Comparison of ENCODE assay signal across 8 mouse cellular contexts in the genomic region with DNA sequence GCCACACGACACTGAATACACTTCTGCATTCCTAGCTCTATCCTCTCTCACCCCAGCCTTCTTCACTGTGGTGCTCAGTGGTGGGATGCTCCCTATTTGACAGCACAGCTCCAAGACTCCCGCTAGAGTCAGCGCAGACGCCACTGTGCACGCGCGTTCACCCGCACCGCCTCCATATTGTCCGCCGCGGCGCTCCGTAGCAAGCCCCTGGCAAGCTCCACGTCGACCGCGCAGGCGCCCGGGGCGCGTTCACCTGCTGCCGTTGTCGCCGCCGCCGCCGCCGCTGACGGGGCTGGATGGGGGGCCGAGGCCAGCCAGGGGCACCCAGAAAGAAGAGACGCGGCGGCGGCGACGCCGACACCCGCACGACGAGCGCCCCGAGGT. TPM values are rescaled to one million over a fixed set of nuclear protein-coding genes. Genes with fewer than 3 reads are reported as not detected.
DNase-seq lines count a peak whose midpoint lies in the region; ATAC-seq and TF ChIP-seq lines count a peak whose summit lies in the region.

A gene (plus strand): TSS at position 248 of the 384 bp plus-strand sequence.

- TF ChIP-seq POLR2A in ES-Bruce4 (IDR thresholded peaks at IDR 0.05; ENCODE audit: insufficient read depth, low read length) = no peak

- no peaks in the 10 kb centered on the region for H3K9me3 ChIP-seq in ES-Bruce4 (replicated peaks; ENCODE audit: control insufficient read depth, insufficient read depth, low read length, poor library complexity, severe bottlenecking)
- no peaks in the 10 kb centered on the region for H3K9me3 ChIP-seq in forebrain, embryonic 13.5 days (replicated peaks)
- no peaks in the 10 kb centered on the region for H3K9me3 ChIP-seq in heart, postnatal 0 days (replicated peaks; ENCODE audit: control insufficient read depth, low read length)
- H3K9me3 ChIP-seq in liver, embryonic 15.5 days (replicated peaks) = no peaks in the 10 kb centered on the region
- H3K9me3 ChIP-seq in neural tube, embryonic 12.5 days = no peaks in the 10 kb centered on the region
- H3K9me3 ChIP-seq in stomach, postnatal 0 days (ENCODE audit: control insufficient read depth, low read length) = no peaks in the 10 kb centered on the region

- peak within 1 kb of the TSS; percentile 84 for H3K9ac ChIP-seq in ES-Bruce4 (ENCODE audit: low read depth, poor library complexity, severe bottlenecking)
- H3K9ac ChIP-seq in forebrain, embryonic 13.5 days = peak within 1 kb of the TSS; percentile 95
- peak within 1 kb of the TSS; percentile 91 for H3K9ac ChIP-seq in heart, postnatal 0 days (replicated peaks; ENCODE audit: low read depth, low read length)
- peak within 1 kb of the TSS; percentile 83 for H3K9ac ChIP-seq in liver, embryonic 15.5 days
- H3K9ac ChIP-seq in neural tube, embryonic 12.5 days = peak within 1 kb of the TSS; percentile 89
- peak within 1 kb of the TSS; percentile 94 for H3K9ac ChIP-seq in stomach, postnatal 0 days (ENCODE audit: low read length)

- no peak for TF ChIP-seq CTCF in ES-Bruce4 (IDR thresholded peaks at IDR 0.05; ENCODE audit: low read depth, low read length)
- TF ChIP-seq CTCF in heart, postnatal 0 days (IDR thresholded peaks at IDR 0.05; ENCODE audit: low read depth) = no peak
- no peak for TF ChIP-seq CTCF in stomach, postnatal 0 days (IDR thresholded peaks at IDR 0.05; ENCODE audit: low read depth)

- H3K4me3 ChIP-seq in ES-Bruce4 (ENCODE audit: low read depth, low read length) = peak within 1 kb of the TSS; percentile 94
- peak within 1 kb of the TSS; percentile 88 for H3K4me3 ChIP-seq in forebrain, embryonic 13.5 days
- peak within 1 kb of the TSS; percentile 99 for H3K4me3 ChIP-seq in heart, postnatal 0 days (ENCODE audit: low read depth, low read length)
- H3K4me3 ChIP-seq in liver, embryonic 15.5 days (replicated peaks) = peak within 1 kb of the TSS; percentile 85
- peak within 1 kb of the TSS; percentile 96 for H3K4me3 ChIP-seq in neural tube, embryonic 12.5 days
- peak within 1 kb of the TSS; percentile 97 for H3K4me3 ChIP-seq in stomach, postnatal 0 days (ENCODE audit: low read depth, low read length)

- WGBS in forebrain, embryonic 13.5 days = under 1% methylated on average over 42 of the region's 43 CpGs
- WGBS in heart, postnatal 0 days = under 1% methylated on average over 43 of the region's 43 CpGs
- under 1% methylated on average over 43 of the region's 43 CpGs for WGBS in liver, embryonic 15.5 days (ENCODE audit: insufficient replicate concordance)
- WGBS in neural tube, embryonic 12.5 days = under 1% methylated on average over 43 of the region's 43 CpGs
- WGBS in stomach, postnatal 0 days = 1% methylated on average over 40 of the region's 43 CpGs

- no peak within 1 kb of the TSS for H3K27ac ChIP-seq in ES-Bruce4 (ENCODE audit: insufficient read depth, low read length)
- H3K27ac ChIP-seq in forebrain, embryonic 13.5 days = peak within 1 kb of the TSS; percentile 66
- H3K27ac ChIP-seq in heart, postnatal 0 days (ENCODE audit: low read depth) = peak within 1 kb of the TSS; percentile 84
- peak within 1 kb of the TSS; percentile 72 for H3K27ac ChIP-seq in liver, embryonic 15.5 days (replicated peaks)
- no peak within 1 kb of the TSS; the same call in 1 of the 2 replicates for H3K27ac ChIP-seq in neural tube, embryonic 12.5 days
- H3K27ac ChIP-seq in stomach, postnatal 0 days (replicated peaks) = peak within 1 kb of the TSS; percentile 90

- ATAC-seq in cerebellum, adult (ENCODE audit: insufficient number of reproducible peaks, low FRiP score, low TSS enrichment) = peak; percentile 78
- peak; percentile 97 for ATAC-seq in forebrain, embryonic 13.5 days
- peak; percentile 92 for ATAC-seq in heart, postnatal 0 days (ENCODE audit: insufficient read depth, low read depth)
- peak; percentile 80 for ATAC-seq in liver, embryonic 15.5 days (ENCODE audit: insufficient read depth)
- peak; percentile 89 for ATAC-seq in neural tube, embryonic 12.5 days (ENCODE audit: low FRiP score, low read depth)
- ATAC-seq in stomach, postnatal 0 days (ENCODE audit: low FRiP score, low TSS enrichment) = peak; percentile 90

- peak; percentile 83 for DNase-seq in heart, postnatal 0 days (ENCODE audit: low spot score)
- peak; percentile 93 to 95 for DNase-seq in kidney, postnatal 4 days
- peak; percentile 92 for DNase-seq in stomach, postnatal 0 days (ENCODE audit: low spot score)

- peak within 1 kb of the TSS; percentile 83 for H3K4me2 ChIP-seq in forebrain, embryonic 13.5 days
- H3K4me2 ChIP-seq in heart, postnatal 0 days (ENCODE audit: low read depth, low read length) = peak within 1 kb of the TSS; percentile 93
- H3K4me2 ChIP-seq in liver, embryonic 15.5 days = peak within 1 kb of the TSS; percentile 87
- H3K4me2 ChIP-seq in neural tube, embryonic 12.5 days (replicated peaks) = peak within 1 kb of the TSS; percentile 99
- H3K4me2 ChIP-seq in stomach, postnatal 0 days (replicated peaks; ENCODE audit: low read depth) = peak within 1 kb of the TSS; percentile 95

- peaks cover 2% of the 10 kb centered on the region for H3K4me1 ChIP-seq in ES-Bruce4 (ENCODE audit: control insufficient read depth, insufficient read depth, low read length)
- H3K4me1 ChIP-seq in forebrain, embryonic 13.5 days = peaks cover 34% of the 10 kb centered on the region
- H3K4me1 ChIP-seq in heart, postnatal 0 days (ENCODE audit: control insufficient read depth, insufficient read depth) = peaks cover 31% of the 10 kb centered on the region
- peaks cover 50% of the 10 kb centered on the region for H3K4me1 ChIP-seq in liver, embryonic 15.5 days (replicated peaks)
- H3K4me1 ChIP-seq in neural tube, embryonic 12.5 days = peaks cover 18% of the 10 kb centered on the region
- H3K4me1 ChIP-seq in stomach, postnatal 0 days (replicated peaks; ENCODE audit: control insufficient read depth, insufficient read depth) = 0 out of 2 replicates have a peak, but pooled peaks cover 4% of the 10 kb centered on the region

- peak; percentile 34; the same call in 1 of the 2 replicates for TF ChIP-seq EP300 in ES-Bruce4 (IDR thresholded peaks at IDR 0.05; ENCODE audit: insufficient read depth, low read depth, low read length)
- no peak for TF ChIP-seq EP300 in heart, postnatal 0 days (IDR thresholded peaks at IDR 0.05; ENCODE audit: low read depth)
- no peak for TF ChIP-seq EP300 in stomach, postnatal 0 days (optimal IDR thresholded peaks at IDR 0.05)

- no peaks in the 10 kb centered on the region for H3K36me3 ChIP-seq in ES-Bruce4 (ENCODE audit: control insufficient read depth, insufficient read depth, low read length, poor library complexity, severe bottlenecking)
- H3K36me3 ChIP-seq in forebrain, embryonic 13.5 days (ENCODE audit: poor library complexity, severe bottlenecking) = peaks cover 5% of the 10 kb centered on the region; the same call in 1 of the 2 replicates
- H3K36me3 ChIP-seq in heart, postnatal 0 days (replicated peaks; ENCODE audit: control insufficient read depth, insufficient read depth, low read length) = no peaks in the 10 kb centered on the region
- H3K36me3 ChIP-seq in liver, embryonic 15.5 days (replicated peaks) = 0 out of 2 replicates have a peak, but pooled peaks cover 3% of the 10 kb centered on the region
- no peaks in the 10 kb centered on the region for H3K36me3 ChIP-seq in neural tube, embryonic 12.5 days
- no peaks in the 10 kb centered on the region for H3K36me3 ChIP-seq in stomach, postnatal 0 days (ENCODE audit: control insufficient read depth, insufficient read depth, low read length)

- no peaks in the 10 kb centered on the region for H3K27me3 ChIP-seq in ES-Bruce4 (ENCODE audit: control insufficient read depth, insufficient read depth, low read length, poor library complexity, severe bottlenecking)
- H3K27me3 ChIP-seq in forebrain, embryonic 13.5 days = no peaks in the 10 kb centered on the region
- H3K27me3 ChIP-seq in heart, postnatal 0 days (ENCODE audit: control insufficient read depth, insufficient read depth, low read length) = no peaks in the 10 kb centered on the region
- no peaks in the 10 kb centered on the region for H3K27me3 ChIP-seq in liver, embryonic 15.5 days
- no peaks in the 10 kb centered on the region for H3K27me3 ChIP-seq in neural tube, embryonic 12.5 days (replicated peaks)
- H3K27me3 ChIP-seq in stomach, postnatal 0 days (ENCODE audit: control insufficient read depth, insufficient read depth, low read length) = no peaks in the 10 kb centered on the region

RNA-seq across cellular contexts. Expression of the gene that starts here (rescaled TPM):
- polyA plus RNA-seq in ES-Bruce4 (2011; ENCODE audit: insufficient read depth, insufficient read length, low read depth, missing spikeins) = 132 and 143 TPM in 2 replicates
- 54.3 and 56.1 TPM in 2 replicates for polyA plus RNA-seq in forebrain, embryonic 13.5 days (2015; fragmentation: Nextera tagmentation; extraction: Ambion mirVana)
- 56.4 and 57.6 TPM in 2 replicates for total RNA-seq in heart, postnatal 0 days (2014; rRNA removed; ENCODE audit: low replicate concordance)
- 40.9 and 45.3 TPM in 2 replicates for polyA plus RNA-seq in heart, postnatal 0 days (2015; fragmentation: Nextera tagmentation; extraction: Ambion mirVana)
- 13.5 and 14.9 TPM in 2 replicates for polyA plus RNA-seq in liver, embryonic 15.5 days (2015; fragmentation: Nextera tagmentation; extraction: Ambion mirVana)
- 63.5 and 67.0 TPM in 2 replicates for polyA plus RNA-seq in neural tube, embryonic 12.5 days (2016; fragmentation: Nextera tagmentation; extraction: Ambion mirVana)
- polyA plus RNA-seq in stomach, postnatal 0 days (2015; fragmentation: Nextera tagmentation; extraction: Ambion mirVana) = 34.2 and 37.0 TPM in 2 replicates

Comparison
In these comparisons a context has a peak if more than half of its experiments do, and no peak if none do; other contexts are left out.
1. H3K27ac ChIP-seq: peak in forebrain, embryonic 13.5 days (single experiment), heart, postnatal 0 days (single experiment), liver, embryonic 15.5 days (single experiment) and stomach, postnatal 0 days (single experiment); none in ES-Bruce4 (single experiment) and neural tube, embryonic 12.5 days (single experiment).
2. Peak in every context shown above with its lines, with median percentiles within 50 percentile points of each other: H3K4me3 ChIP-seq, H3K9ac ChIP-seq, ATAC-seq, H3K4me2 ChIP-seq and DNase-seq.